Mouse (Mus musculus) embryonic facial prominence, embryonic 10.5 days (tissue): Measurements from ENCODE around the gene Fabp3. TPM values are rescaled to one million over a fixed set of nuclear protein-coding genes. Genes with fewer than 3 reads are reported as not detected.

Experiments
- DNase-seq: peaks from one replicate; pipeline ENCODE4 v3.0.0-alpha.2; 2017; ENCODE audit warnings: low spot score
- H3K27ac ChIP-seq: fragments of 300-500 bp; sonication (generic); replicated peaks from 2 replicates; pipeline ENCODE4 v1.5.1; 2016; ENCODE audit warnings: mild to moderate bottlenecking
- H3K27me3 ChIP-seq: fragments of 300-500 bp; sonication (generic); replicated peaks from 2 replicates; pipeline ENCODE4 v1.6.1; 2016; ENCODE audit warnings: low read depth, mild to moderate bottlenecking; ENCODE audit not compliant: poor library complexity, severe bottlenecking
- H3K36me3 ChIP-seq: fragments of 300-500 bp; sonication (generic); replicated peaks from 2 replicates; pipeline ENCODE4 v1.6.1; 2016; ENCODE audit warnings: mild to moderate bottlenecking, moderate library complexity
- H3K4me1 ChIP-seq: fragments of 300-500 bp; sonication (generic); 2 replicates; pipeline ENCODE4 v1.6.1; 2016
- H3K4me3 ChIP-seq: fragments of 300-500 bp; sonication (generic); 2 replicates; pipeline ENCODE4 v1.5.1; 2016; ENCODE audit warnings: mild to moderate bottlenecking, moderate library complexity
- H3K9me3 ChIP-seq: fragments of 300-500 bp; sonication (generic); 2 replicates; pipeline ENCODE4 v1.6.1; 2016; ENCODE audit warnings: mild to moderate bottlenecking
- WGBS: fragments of 180-500 bp; shearing (Covaris S2); methylation state at CpG from one replicate; pipeline ENCODE4 v1.1.7; 2016; 5-methylcytosine and 5-hydroxymethylcytosine counted together
- polyA plus RNA-seq: library from polyadenylated mRNA; unstranded; fragments of >200 nt; fragmentation: Nextera tagmentation; extraction: Ambion mirVana; gene quantifications from 2 replicates; pipeline ENCODE4 v1.2.1, GENCODE M21; 2016

Gene Fabp3
- polyA plus RNA-seq, 1 experiment from 2014 or later, result 15.6 TPM

GRCm38 (mm10) chr4:130357946-130358345 is 49.6 kb downstream of the Fabp3 start:
- no peak overlapping the region for H3K27ac ChIP-seq
- no peak for DNase-seq
- no peaks in the 10 kb centered on the region for H3K27me3 ChIP-seq
- H3K9me3 ChIP-seq, result 0 out of 2 replicates have a peak, but pooled peaks cover 3% of the 10 kb centered on the region
- peaks cover 55% of the 10 kb centered on the region for H3K36me3 ChIP-seq
- H3K4me1 ChIP-seq, result peaks cover 22% of the 10 kb centered on the region
- no peak overlapping the region for H3K4me3 ChIP-seq

GRCm38 (mm10) chr4:130359486-130360237 is 51.3 kb downstream of the Fabp3 start, which contains the start of the genes Zcchc17 and Snrnp40:
Gene Zcchc17, minus strand, starts transcription at chr4:130359943.
Gene Snrnp40, plus strand, starts transcription at chr4:130360132.
- Histone ChIP-seq H3K27me3 (no peaks in the 10 kb centered on the region), H3K9me3 (0 out of 2 replicates have a peak, but pooled peaks cover 3% of the 10 kb centered on the region), H3K36me3 (peaks cover 54% of the 10 kb centered on the region), H3K4me3 (peak within 1 kb of the TSS; percentile 99), H3K4me1 (peaks cover 22% of the 10 kb centered on the region), H3K27ac (peak within 1 kb of the TSS; percentile 93)
- DNase-seq, result peak; percentile 98
- WGBS, result under 1% methylated on average over 49 of the region's 49 CpGs

GRCm38 (mm10) chr4:130360238-130360590 is 51.8 kb downstream of the Fabp3 start:
- WGBS, result under 1% methylated on average over 19 of the region's 19 CpGs

More at GRCm38 (mm10) chr4:130360238-130360590, 51.8 kb downstream of the Fabp3 start:
- Histone ChIP-seq H3K36me3 (peaks cover 54% of the 10 kb centered on the region), H3K27ac (peak overlapping the region; percentile 93), H3K27me3 (no peaks in the 10 kb centered on the region), H3K9me3 (0 out of 2 replicates have a peak, but pooled peaks cover 3% of the 10 kb centered on the region), H3K4me3 (peak overlapping the region; percentile 99), H3K4me1 (peaks cover 22% of the 10 kb centered on the region)
- DNase-seq, result no peak

Other genes with a start within 250 kb of the Fabp3 start
- 69.2 and 73.2 TPM in 2 replicates for gene Pef1, start 206.0 kb upstream of the Fabp3 start, polyA plus RNA-seq
- gene Hcrtr1, start 169.2 kb upstream of the Fabp3 start, polyA plus RNA-seq, result 0.21 and 0.41 TPM in 2 replicates
- 10.7 and 12.3 TPM in 2 replicates for gene Tinagl1, start 133.5 kb upstream of the Fabp3 start, polyA plus RNA-seq
- not detected in 2 replicates for gene Gm853, start 86.2 kb upstream of the Fabp3 start, polyA plus RNA-seq
- gene Serinc2, start 29.4 kb upstream of the Fabp3 start, polyA plus RNA-seq, result 43.6 and 60.0 TPM in 2 replicates
- gene Gm10570, start 79 bp downstream of the Fabp3 start, polyA plus RNA-seq, result 0.77 TPM in 1 of 2 replicates, not detected in the other
- 70.9 and 73.3 TPM in 2 replicates for gene Zcchc17, start 51.3 kb downstream of the Fabp3 start, polyA plus RNA-seq
- 220 and 225 TPM in 2 replicates for gene Snrnp40, start 51.5 kb downstream of the Fabp3 start, polyA plus RNA-seq